Mouse (Mus musculus): Measurements from ENCODE around the gene Pcbd1. TPM values are rescaled to one million over a fixed set of nuclear protein-coding genes. Genes with fewer than 3 reads are reported as not detected.

Gene Pcbd1
- polyA plus RNA-seq, 1 experiment from 2014 or later = 70.4 TPM

Small RNA genes lying within 50 kb of the gene (microRNA-seq; reads per million reads assigned to microRNA genes)
- not detected for gene Gm44308

Other genes starting within 250 kb of the Pcbd1 start
- gene Sgpl1, start 58.4 kb downstream of the Pcbd1 start, polyA plus RNA-seq (2015; fragmentation: Nextera tagmentation; extraction: Ambion mirVana) = 59.6 and 62.7 TPM in 2 replicates
- gene Tbata, start 82.6 kb downstream of the Pcbd1 start, polyA plus RNA-seq (2015; fragmentation: Nextera tagmentation; extraction: Ambion mirVana) = 5.7 and 17.0 TPM in 2 replicates
- gene Adamts14, start 184.1 kb downstream of the Pcbd1 start, polyA plus RNA-seq (2015; fragmentation: Nextera tagmentation; extraction: Ambion mirVana) = 1.6 and 1.9 TPM in 2 replicates
- gene Prf1, start 208.5 kb downstream of the Pcbd1 start, polyA plus RNA-seq (2015; fragmentation: Nextera tagmentation; extraction: Ambion mirVana) = 0.18 TPM in 1 of 2 replicates, not detected in the other

All from lung, embryonic 15.5 days (tissue).